8 mouse cellular contexts compared by ENCODE assay signal in genomic region chr7:24817502-24817901, GRCm38 (mm10). TPM values are rescaled to one million over a fixed set of nuclear protein-coding genes. Genes with fewer than 3 reads are reported as not detected.
DNase-seq lines count a peak whose midpoint lies in the region; ATAC-seq lines count a peak whose summit lies in the region.

No protein-coding gene starts in this region.

- peak; percentile 77 for DNase-seq in A20 (ENCODE audit: low read depth, low spot score)
- DNase-seq in ZHBTc4 (ENCODE audit: low read depth, low spot score): peak; percentile 91
- peak; percentile 52 for DNase-seq in heart, adult 8-10 months (ENCODE audit: low spot score)
- DNase-seq in kidney, postnatal 14 days: peak; percentile 75
- DNase-seq in liver, embryonic 13.5 days: peak; percentile 62
- DNase-seq in ovary, postnatal 10 days (ENCODE audit: low spot score): peak; percentile 49
- DNase-seq in thymus, adult 18-20 months: peak; percentile 29 to 48

- WGBS in liver, embryonic 13.5 days (ENCODE audit: insufficient replicate concordance): 2% methylated on average over 3 of the region's 3 CpGs

- no peak overlapping the region for H3K4me2 ChIP-seq in liver, embryonic 13.5 days

- no peak overlapping the region for H3K9ac ChIP-seq in liver, embryonic 13.5 days

- no peaks in the 10 kb centered on the region for H3K9me3 ChIP-seq in liver, embryonic 13.5 days (replicated peaks)

- H3K27me3 ChIP-seq in liver, embryonic 13.5 days: no peaks in the 10 kb centered on the region

- peak; percentile 98 for ATAC-seq in common myeloid progenitor, adult 5-6 weeks (replicated peaks; ENCODE audit: low read depth, poor library complexity, severe bottlenecking)
- ATAC-seq in liver, embryonic 13.5 days (ENCODE audit: low read depth): peak; percentile 54

- H3K4me3 ChIP-seq in liver, embryonic 13.5 days (replicated peaks): no peak overlapping the region

- H3K27ac ChIP-seq in liver, embryonic 13.5 days: no peak overlapping the region

- no peaks in the 10 kb centered on the region for H3K4me1 ChIP-seq in liver, embryonic 13.5 days (replicated peaks)

- H3K36me3 ChIP-seq in liver, embryonic 13.5 days: no peaks in the 10 kb centered on the region

RNA-seq across cellular contexts. Expression of gene Ceacam10, which starts 40.5 kb away (rescaled TPM):
- total RNA-seq in common myeloid progenitor, adult 5-6 weeks (2017): 1.2 TPM in 1 of 2 replicates, not detected in the other
- not detected for total RNA-seq in heart, adult 8-10 months (2022)
- polyA plus RNA-seq in liver, embryonic 13.5 days (2015; fragmentation: Nextera tagmentation; extraction: Ambion mirVana): 0.32 and 0.59 TPM in 2 replicates

RNA-seq across cellular contexts. Expression of gene Gm9844, which starts 44.5 kb away (rescaled TPM):
- total RNA-seq in common myeloid progenitor, adult 5-6 weeks (2017): 34.7 and 43.7 TPM in 2 replicates
- not detected for total RNA-seq in heart, adult 8-10 months (2022)
- 1.9 and 2.5 TPM in 2 replicates for polyA plus RNA-seq in liver, embryonic 13.5 days (2015; fragmentation: Nextera tagmentation; extraction: Ambion mirVana)

RNA-seq across cellular contexts. Expression of gene Lypd4, which starts 52.2 kb away (rescaled TPM):
- not detected in 2 replicates for total RNA-seq in common myeloid progenitor, adult 5-6 weeks (2017)
- total RNA-seq in heart, adult 8-10 months (2022): not detected
- not detected in 2 replicates for polyA plus RNA-seq in liver, embryonic 13.5 days (2015; fragmentation: Nextera tagmentation; extraction: Ambion mirVana)

RNA-seq across cellular contexts. Expression of gene Dmrtc2, which starts 52.4 kb away (rescaled TPM):
- total RNA-seq in common myeloid progenitor, adult 5-6 weeks (2017): not detected in 2 replicates
- not detected for total RNA-seq in heart, adult 8-10 months (2022)
- polyA plus RNA-seq in liver, embryonic 13.5 days (2015; fragmentation: Nextera tagmentation; extraction: Ambion mirVana): not detected in 2 replicates

RNA-seq across cellular contexts. Expression of gene Cd177, which starts 57.4 kb away (rescaled TPM):
- 5.7 and 9.7 TPM in 2 replicates for total RNA-seq in common myeloid progenitor, adult 5-6 weeks (2017)
- total RNA-seq in heart, adult 8-10 months (2022): 1 to 10 TPM in 1 of 4 experiments, not detected in 3; 1.6 TPM
- 0.71 and 1.0 TPM in 2 replicates for polyA plus RNA-seq in liver, embryonic 13.5 days (2015; fragmentation: Nextera tagmentation; extraction: Ambion mirVana)

Comparison
In these comparisons a context has a peak if more than half of its experiments do, and no peak if none do; other contexts are left out.
1. DNase-seq: peak in every context shown above with its lines; median percentile 91 in ZHBTc4; 77 in A20; 75 in kidney, postnatal 14 days; 62 in liver, embryonic 13.5 days; 52 in heart, adult 8-10 months; 49 in ovary, postnatal 10 days; 38 in thymus, adult 18-20 months.
2. RNA of gene Gm9844, which starts 44.5 kb away (total RNA-seq): 34.7 to 43.7 TPM in common myeloid progenitor, adult 5-6 weeks; not detected in heart, adult 8-10 months; every median in the first group is over 10 times any median in the second.